Mouse (Mus musculus) lung, embryonic 14.5 days (tissue): ENCODE measurements around the gene Ubac2. TPM values are rescaled to one million over a fixed set of nuclear protein-coding genes. Genes with fewer than 3 reads are reported as not detected.
A peak's percentile ranks its signal among the peaks of the same experiment; 100 is the strongest.

Source experiments
- ATAC-seq: fragments of 200-750 bp; cut with Nextera tagmentation; 2 replicates; pipeline ENCODE4 v1.8.0; 2017; ENCODE audit warnings: mild to moderate bottlenecking, moderate TSS enrichment, moderate library complexity; ENCODE audit not compliant: insufficient read depth
- DNase-seq: peaks from one replicate; pipeline ENCODE4 v3.0.0-alpha.2; 2015
- H3K27ac ChIP-seq: fragments of 300-500 bp; sonication (generic); 2 replicates; pipeline ENCODE4 v1.5.1; 2014; ENCODE audit warnings: low read depth, mild to moderate bottlenecking, moderate library complexity
- H3K27me3 ChIP-seq: fragments of 300-500 bp; sonication (generic); 2 replicates; pipeline ENCODE4 v1.6.1; 2014; ENCODE audit warnings: low read length, control low read depth; ENCODE audit not compliant: insufficient read depth
- H3K36me3 ChIP-seq: fragments of 300-500 bp; sonication (generic); 2 replicates; pipeline ENCODE4 v1.6.1; 2014; ENCODE audit warnings: control low read depth; ENCODE audit not compliant: insufficient read depth
- H3K4me1 ChIP-seq: fragments of 300-500 bp; sonication (generic); 2 replicates; pipeline ENCODE4 v1.6.1; 2014; ENCODE audit warnings: antibody characterized with exemption, control low read depth; ENCODE audit not compliant: insufficient read depth
- H3K4me2 ChIP-seq: fragments of 300-500 bp; sonication (generic); 2 replicates; pipeline ENCODE4 v1.6.1; 2014; ENCODE audit warnings: mild to moderate bottlenecking
- H3K4me3 ChIP-seq: fragments of 300-500 bp; sonication (generic); 2 replicates; pipeline ENCODE4 v1.5.1; 2014; ENCODE audit warnings: low read depth, low read length
- H3K9ac ChIP-seq: fragments of 300-500 bp; sonication (generic); 2 replicates; pipeline ENCODE4 v1.6.1; 2014
- H3K9me3 ChIP-seq: fragments of 300-500 bp; sonication (generic); 2 replicates; pipeline ENCODE4 v1.6.1; 2016; ENCODE audit warnings: low read depth, low read length, control low read depth
- CTCF ChIP-seq: IDR thresholded peaks from 2 replicates; pipeline ENCODE4 v1.5.1; 2016; ENCODE audit warnings: antibody characterized with exemption, low read depth
- WGBS: fragments of 180-500 bp; shearing (Covaris S2); extraction: QIAGEN DNeasy Blood & Tissue Kit; methylation state at CpG from one replicate; pipeline ENCODE4 v1.1.7; 2014; 5-methylcytosine and 5-hydroxymethylcytosine counted together
- polyA plus RNA-seq: library from polyadenylated mRNA; unstranded; fragments of >200 nt; fragmentation: Nextera tagmentation; extraction: Ambion mirVana; gene quantifications from 2 replicates; pipeline ENCODE4 v1.2.1, GENCODE M21; 2014

Ubac2 gene
- polyA plus RNA-seq, 1 experiment from 2014 or later = 61.1 TPM

GRCm38 (mm10) chr14:121932180-121932579 lies 53.8 kb downstream of the Ubac2 start:
- no peak for ATAC-seq
- Histone ChIP-seq H3K9ac (no peak overlapping the region), H3K27ac (no peak overlapping the region), H3K36me3 (no peaks in the 10 kb centered on the region; the same call in none of the 2 replicates), H3K9me3 (no peaks in the 10 kb centered on the region; the same call in 1 of the 2 replicates), H3K4me1 (no peaks in the 10 kb centered on the region), H3K4me3 (no peak overlapping the region), H3K27me3 (no peaks in the 10 kb centered on the region), H3K4me2 (no peak overlapping the region)
- 81% methylated on average over 4 of the region's 4 CpGs for whole genome bisulfite sequencing
- no peak for TF ChIP-seq CTCF
- DNase-seq = no peak

DNA sequence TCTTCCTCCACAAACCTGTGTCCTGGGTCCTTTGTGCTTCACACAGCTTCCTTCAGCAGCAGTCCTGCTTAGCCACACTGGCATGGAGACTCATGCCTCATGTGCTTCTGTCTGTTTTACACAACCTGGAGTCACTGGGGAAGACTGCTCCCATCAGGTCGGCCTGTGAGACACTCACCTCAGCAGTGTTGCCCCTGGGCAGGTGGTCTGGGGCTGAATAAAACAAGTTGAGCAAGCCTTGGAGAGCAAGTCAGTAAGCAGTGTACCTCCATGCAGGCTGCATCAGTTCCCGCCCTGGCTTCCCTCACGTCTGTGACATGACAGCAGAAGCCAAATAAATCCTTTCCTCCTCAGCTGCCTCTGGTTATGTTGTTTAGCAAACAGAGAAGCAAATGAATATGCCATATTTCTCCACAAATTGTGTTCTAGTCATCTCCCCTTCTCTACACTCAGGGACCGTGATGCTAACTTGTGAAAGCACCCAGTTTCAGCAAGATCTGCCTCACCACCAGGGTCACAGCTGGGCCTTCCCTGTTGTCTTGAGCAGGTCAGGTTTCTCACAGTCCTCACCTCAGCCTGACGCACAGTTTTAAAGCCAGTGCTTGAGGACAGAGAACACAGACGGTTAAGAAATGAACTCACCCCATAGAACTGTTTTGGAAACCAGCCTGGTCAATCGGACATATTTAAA lies 55.6 kb downstream of the Ubac2 start:
- ATAC-seq (no peak), DNase-seq (no peak)
- Histone ChIP-seq H3K9ac (no peak overlapping the region), H3K36me3 (no peaks in the 10 kb centered on the region; the same call in none of the 2 replicates), H3K4me2 (no peak overlapping the region), H3K27ac (no peak overlapping the region), H3K27me3 (no peaks in the 10 kb centered on the region), H3K9me3 (no peaks in the 10 kb centered on the region; the same call in 1 of the 2 replicates), H3K4me1 (no peaks in the 10 kb centered on the region), H3K4me3 (no peak overlapping the region)
- TF ChIP-seq CTCF = no peak
- 70% methylated on average over 7 of the region's 7 CpGs for WGBS

GRCm38 (mm10) chr14:121934597-121934946 lies 56.2 kb downstream of the Ubac2 start:
- Histone ChIP-seq H3K36me3 (no peaks in the 10 kb centered on the region; the same call in none of the 2 replicates), H3K27me3 (no peaks in the 10 kb centered on the region)
- 71% methylated on average over 5 of the region's 5 CpGs for WGBS

GRCm38 (mm10) chr14:121936356-121936755 lies 57.9 kb downstream of the Ubac2 start:
- no peak overlapping the region for H3K27ac ChIP-seq
- WGBS = 94% methylated on average over 4 of the region's 4 CpGs
- ATAC-seq = no peak
- H3K9ac ChIP-seq = no peak overlapping the region
- no peaks in the 10 kb centered on the region for H3K4me1 ChIP-seq
- H3K4me3 ChIP-seq = no peak overlapping the region
- TF ChIP-seq CTCF = no peak
- H3K9me3 ChIP-seq = no peaks in the 10 kb centered on the region; the same call in 1 of the 2 replicates
- DNase-seq = no peak
- no peaks in the 10 kb centered on the region for H3K27me3 ChIP-seq
- no peak overlapping the region for H3K4me2 ChIP-seq
- no peaks in the 10 kb centered on the region; the same call in none of the 2 replicates for H3K36me3 ChIP-seq

More at GRCm38 (mm10) chr14:121934597-121934946, 56.2 kb downstream of the Ubac2 start:
- H3K4me1 ChIP-seq = no peaks in the 10 kb centered on the region
- H3K27ac ChIP-seq = no peak overlapping the region
- H3K9ac ChIP-seq = no peak overlapping the region
- ATAC-seq (no peak), DNase-seq (no peak)
- no peak for TF ChIP-seq CTCF
- no peak overlapping the region for H3K4me3 ChIP-seq
- no peaks in the 10 kb centered on the region; the same call in 1 of the 2 replicates for H3K9me3 ChIP-seq
- no peak overlapping the region for H3K4me2 ChIP-seq

DNA sequence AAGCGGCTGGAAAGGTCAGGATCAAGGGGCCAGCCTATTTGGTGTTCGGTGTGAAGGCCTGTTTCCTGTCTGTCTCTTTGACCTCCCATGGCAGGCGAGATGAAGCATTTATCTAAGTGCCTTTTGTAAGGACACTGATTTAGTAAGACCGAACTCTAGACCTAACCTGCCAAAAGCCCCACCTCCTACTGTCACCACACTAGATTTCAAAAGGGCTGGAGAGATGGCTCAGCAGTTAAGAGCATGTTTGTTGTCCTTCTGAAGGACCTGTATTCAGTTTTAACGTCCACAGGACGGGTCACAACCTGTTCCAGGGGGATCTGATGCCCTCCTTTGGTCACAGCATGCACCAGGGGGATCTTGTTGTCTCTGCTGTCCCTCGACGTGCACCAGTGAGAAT lies 58.4 kb downstream of the Ubac2 start:
- Histone ChIP-seq H3K27me3 (no peaks in the 10 kb centered on the region), H3K9me3 (no peaks in the 10 kb centered on the region; the same call in 1 of the 2 replicates), H3K27ac (no peak overlapping the region), H3K4me3 (no peak overlapping the region), H3K4me1 (no peaks in the 10 kb centered on the region), H3K4me2 (no peak overlapping the region), H3K36me3 (no peaks in the 10 kb centered on the region; the same call in none of the 2 replicates), H3K9ac (no peak overlapping the region)
- ATAC-seq = no peak
- 64% methylated on average over 8 of the region's 8 CpGs for WGBS
- DNase-seq = no peak
- TF ChIP-seq CTCF = no peak

- TF ChIP-seq CTCF = no peak
- H3K9ac ChIP-seq = no peak overlapping the region
- no peak overlapping the region for H3K4me3 ChIP-seq
- no peaks in the 10 kb centered on the region for H3K27me3 ChIP-seq
- H3K27ac ChIP-seq = 0 out of 2 replicates have a peak overlapping the region, but pooled peaks have one; percentile 32
- no peak overlapping the region for H3K4me2 ChIP-seq
- no peaks in the 10 kb centered on the region; the same call in none of the 2 replicates for H3K36me3 ChIP-seq
- DNase-seq = no peak
- H3K4me1 ChIP-seq = no peaks in the 10 kb centered on the region
- no peak for ATAC-seq
- H3K9me3 ChIP-seq = no peaks in the 10 kb centered on the region; the same call in 1 of the 2 replicates
- 73% methylated on average over 11 of the region's 11 CpGs for WGBS
Measured at GRCm38 (mm10) chr14:121937601-121938255, 59.3 kb downstream of the Ubac2 start.
